Mouse (Mus musculus) frontal cortex, postnatal 10 days (tissue): ENCODE results near the gene Aox3.

Source experiments
- DNase-seq, 2 experiments: peaks; one replicate each; pipeline ENCODE4 v3.0.0; 2022; ENCODE audit warnings: low spot score in 2 of 2, mixed read lengths in 1 of 2

Aox3 gene

DNA sequence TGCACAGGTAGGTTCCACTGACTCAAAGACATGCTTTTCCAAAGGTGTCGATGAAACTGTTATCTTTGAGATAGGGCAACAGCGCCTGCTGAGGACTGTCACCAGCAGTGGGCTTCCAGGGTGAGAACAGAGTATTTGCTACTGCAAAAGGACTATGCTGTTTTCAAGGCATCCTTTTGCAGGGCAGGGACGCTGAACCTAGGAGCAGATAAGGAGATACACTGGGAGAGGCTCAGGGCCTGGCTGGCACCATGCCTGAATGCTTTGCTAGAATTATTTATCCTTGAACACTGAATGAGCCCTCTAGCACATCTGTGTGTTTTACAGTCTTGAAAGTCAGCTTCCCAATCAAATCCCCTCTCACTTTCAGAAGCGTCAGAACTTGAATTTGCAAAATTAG, 85.5 kb downstream of the Aox3 start:
- no peak for DNase-seq

DNA sequence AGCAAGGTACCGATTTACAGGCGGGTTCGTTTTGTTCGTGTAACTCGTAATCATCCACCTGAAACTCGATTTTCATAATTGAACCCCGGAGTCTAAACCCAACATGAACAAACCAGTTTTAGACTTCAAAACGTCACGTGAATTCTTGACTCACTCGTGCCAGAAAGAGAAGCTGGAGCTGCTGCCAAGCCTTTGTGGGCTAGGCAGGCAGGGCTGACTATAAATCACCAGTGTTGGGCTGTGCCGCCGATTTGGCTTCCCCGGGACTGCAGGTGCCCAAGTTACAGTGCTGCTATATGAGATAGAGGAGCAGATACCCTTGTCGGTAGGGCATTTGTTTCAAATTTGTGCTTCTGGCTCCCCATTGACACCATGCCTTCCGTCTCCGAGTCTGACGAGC, 97.3 kb downstream of the Aox3 start, which contains the start of gene Aox4:
Aox4 (plus strand) TSS at position 195 of the 400 bp plus-strand sequence.
- peak in 1 of 2 experiments; percentile 19 for DNase-seq

- no peak for DNase-seq
These were observed 99.9 kb downstream of the Aox3 start for GRCm38 (mm10) chr1:58212805-58213204.

GRCm38 (mm10) chr1:58213838-58214237, 100.9 kb downstream of the Aox3 start:
- DNase-seq: no peak

DNA sequence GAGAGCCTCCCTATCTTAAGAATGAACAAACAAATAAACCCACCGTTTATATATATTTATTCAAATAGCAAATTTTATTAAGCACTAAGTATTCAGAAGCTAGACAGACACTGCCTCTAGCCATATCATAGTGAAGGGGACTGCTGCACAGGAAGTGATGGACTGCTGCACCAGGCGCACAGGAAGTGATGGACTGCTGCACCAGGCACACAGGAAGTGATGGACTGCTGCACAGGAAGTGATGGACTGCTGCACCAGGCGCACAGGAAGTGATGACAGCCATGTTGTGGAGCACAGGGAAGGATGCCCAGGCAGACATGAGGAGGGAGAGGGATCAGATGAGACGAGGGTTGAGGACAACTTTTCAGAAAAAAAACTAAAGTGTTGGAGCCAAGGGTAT, 102.4 kb downstream of the Aox3 start:
- no peak for DNase-seq

GRCm38 (mm10) chr1:58215956-58216532, 103.1 kb downstream of the Aox3 start:
- no peak for DNase-seq

GRCm38 (mm10) chr1:58221070-58221469, 108.1 kb downstream of the Aox3 start:
- DNase-seq: no peak

GRCm38 (mm10) chr1:58221879-58222278, 108.9 kb downstream of the Aox3 start:
- DNase-seq: no peak

- DNase-seq: no peak
These were observed 115.2 kb downstream of the Aox3 start for GRCm38 (mm10) chr1:58228086-58228485.

GRCm38 (mm10) chr1:58228916-58229315, 116.0 kb downstream of the Aox3 start:
- no peak for DNase-seq

DNA sequence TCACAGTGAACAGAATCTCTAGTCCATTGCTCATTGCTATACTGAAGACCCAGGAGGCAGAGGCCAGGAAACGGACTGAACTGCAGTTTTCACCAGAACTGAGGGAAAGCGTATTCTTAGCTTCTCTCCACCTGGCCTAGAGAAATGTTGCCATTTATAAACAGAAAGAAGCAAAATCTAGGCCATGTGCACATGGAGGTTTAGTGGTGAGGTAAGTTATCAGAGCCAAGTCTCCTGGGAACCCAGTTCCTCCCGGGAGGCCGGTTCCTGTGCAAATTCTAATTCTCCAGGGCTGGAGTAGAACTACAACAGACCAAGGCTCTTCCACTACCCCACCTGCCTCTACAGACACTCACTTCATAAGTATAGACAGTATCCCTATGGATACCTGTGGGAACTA, 116.8 kb downstream of the Aox3 start:
- DNase-seq: no peak

GRCm38 (mm10) chr1:58230542-58230941, 117.6 kb downstream of the Aox3 start:
- no peak for DNase-seq

DNA sequence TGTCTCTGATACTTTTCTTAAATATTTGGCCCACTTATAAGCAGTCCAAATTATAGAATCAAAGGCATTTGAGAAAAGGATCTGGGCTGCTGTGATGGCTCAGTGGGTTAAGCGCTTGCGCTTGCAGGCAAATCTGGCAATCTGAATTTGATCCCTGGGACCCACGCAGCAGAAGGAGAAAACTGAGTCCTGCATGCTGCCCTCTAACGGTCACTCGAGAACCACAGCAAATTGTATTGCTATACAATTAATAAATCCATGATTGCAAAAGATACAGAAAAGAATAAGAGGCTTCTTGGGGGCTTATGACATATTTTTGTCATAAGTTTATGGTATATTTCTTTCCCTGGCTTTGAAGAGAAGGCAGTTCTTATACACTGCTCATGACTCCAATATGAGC, 122.5 kb downstream of the Aox3 start:
- no peak for DNase-seq

DNA sequence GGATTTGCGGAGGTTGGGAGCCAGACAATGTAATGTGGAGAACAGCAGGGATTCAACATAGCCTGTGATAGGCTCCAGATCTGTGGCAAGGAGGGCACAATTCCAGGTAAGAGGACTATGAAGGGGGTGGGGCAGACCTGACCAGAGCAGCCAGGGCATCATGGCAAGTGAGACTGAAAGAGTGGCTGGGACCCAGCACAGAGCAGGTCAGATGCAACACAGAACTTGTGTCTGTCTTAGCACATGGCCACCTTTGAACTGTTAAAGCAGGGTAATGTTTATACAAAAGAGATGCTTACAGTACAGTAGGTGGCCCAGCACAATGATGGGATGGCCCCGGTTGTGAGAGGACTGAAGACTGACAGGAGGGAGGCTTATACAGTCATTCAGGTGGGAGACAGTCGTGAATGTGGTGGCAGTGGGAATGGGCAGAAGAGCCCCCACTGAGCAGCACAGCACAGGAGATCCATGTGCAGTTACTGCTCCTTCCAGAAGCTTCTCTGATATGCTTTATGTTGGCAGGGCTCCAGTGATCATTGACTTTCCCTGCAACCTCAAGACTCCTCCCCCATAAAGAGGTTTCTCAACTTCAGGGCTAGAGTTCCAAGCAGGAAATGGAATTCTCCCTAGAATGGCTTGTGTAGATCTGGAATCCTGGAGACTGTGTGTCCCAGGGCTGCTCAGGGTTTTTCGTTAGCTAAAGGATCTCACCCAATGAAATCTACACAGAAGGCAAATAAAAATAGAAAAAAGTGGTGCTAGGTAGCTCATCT, 124.8 kb downstream of the Aox3 start:
- no peak for DNase-seq

- DNase-seq: no peak
These were observed 125.5 kb downstream of the Aox3 start for GRCm38 (mm10) chr1:58238440-58238839.

- no peak for DNase-seq
These were observed 126.0 kb downstream of the Aox3 start for GRCm38 (mm10) chr1:58238961-58239360.

GRCm38 (mm10) chr1:58240347-58240746, 127.4 kb downstream of the Aox3 start:
- no peak for DNase-seq

DNA sequence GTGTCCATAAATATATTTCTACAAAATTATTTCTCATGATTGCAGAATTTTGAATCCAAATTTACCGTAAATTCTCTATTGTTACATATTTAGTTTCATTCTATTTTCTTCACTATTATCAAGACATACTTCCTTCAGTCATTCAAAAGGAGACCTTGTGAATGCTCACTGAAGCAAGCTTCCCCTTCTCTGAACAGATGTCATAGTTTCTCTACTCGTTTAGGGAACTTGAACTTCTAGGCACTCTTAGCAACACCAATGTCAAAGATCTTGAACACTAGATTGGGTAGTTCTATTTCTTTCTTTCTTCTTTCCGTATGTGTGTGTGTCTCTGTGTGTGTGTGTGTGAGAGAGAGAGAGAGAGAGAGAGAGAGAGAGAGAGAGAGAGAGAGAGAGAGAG, 131.6 kb downstream of the Aox3 start:
- DNase-seq: no peak

DNA sequence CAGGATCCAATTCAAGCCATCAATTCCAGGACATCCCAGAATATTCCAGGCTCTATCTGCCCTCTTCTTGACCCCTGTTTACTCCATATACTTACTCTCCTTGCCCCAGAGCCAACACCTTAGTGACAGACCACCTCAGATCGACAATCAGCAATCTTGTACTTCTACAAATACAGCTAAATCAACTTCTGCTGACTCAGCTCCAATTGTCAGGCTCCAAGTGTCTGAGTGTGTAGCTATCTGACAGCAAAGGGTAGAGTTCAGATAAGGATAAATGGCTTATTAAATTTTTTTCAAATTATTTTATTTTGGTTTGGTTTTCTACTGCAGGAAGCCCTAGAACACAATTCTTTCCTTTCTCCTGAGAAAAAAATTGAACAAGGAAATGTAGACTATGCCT, 135.6 kb downstream of the Aox3 start:
- no peak for DNase-seq
